Mouse (Mus musculus) large intestine, adult 2 months (tissue): Measurements from ENCODE around the gene Mcrip1. TPM values are rescaled to one million over a fixed set of nuclear protein-coding genes. Genes with fewer than 3 reads are reported as not detected.
"Not testable (repeated sequence)": the region's sequence is repeated elsewhere in the genome, so short reads cannot be mapped to it uniquely, and the experiment has no call there.

Source experiments
- DNase-seq: peaks from one replicate; pipeline ENCODE4 v3.0.0-alpha.2; 2012; ENCODE audit warnings: low read depth, low spot score
- WGBS: fragments of 180-500 bp; shearing (Covaris S2); methylation state at CpG from one replicate; pipeline ENCODE4 v1.1.7; 2018; 5-methylcytosine and 5-hydroxymethylcytosine counted together
- polyA plus RNA-seq: library from polyadenylated mRNA; depleted of rRNA; stranded (reverse); fragments of >200 nt; gene quantifications from 2 replicates; pipeline ENCODE4 v1.2.3, GENCODE M21; 2012

The Mcrip1 gene
- polyA plus RNA-seq, 1 experiment = 46.6 TPM

DNA sequence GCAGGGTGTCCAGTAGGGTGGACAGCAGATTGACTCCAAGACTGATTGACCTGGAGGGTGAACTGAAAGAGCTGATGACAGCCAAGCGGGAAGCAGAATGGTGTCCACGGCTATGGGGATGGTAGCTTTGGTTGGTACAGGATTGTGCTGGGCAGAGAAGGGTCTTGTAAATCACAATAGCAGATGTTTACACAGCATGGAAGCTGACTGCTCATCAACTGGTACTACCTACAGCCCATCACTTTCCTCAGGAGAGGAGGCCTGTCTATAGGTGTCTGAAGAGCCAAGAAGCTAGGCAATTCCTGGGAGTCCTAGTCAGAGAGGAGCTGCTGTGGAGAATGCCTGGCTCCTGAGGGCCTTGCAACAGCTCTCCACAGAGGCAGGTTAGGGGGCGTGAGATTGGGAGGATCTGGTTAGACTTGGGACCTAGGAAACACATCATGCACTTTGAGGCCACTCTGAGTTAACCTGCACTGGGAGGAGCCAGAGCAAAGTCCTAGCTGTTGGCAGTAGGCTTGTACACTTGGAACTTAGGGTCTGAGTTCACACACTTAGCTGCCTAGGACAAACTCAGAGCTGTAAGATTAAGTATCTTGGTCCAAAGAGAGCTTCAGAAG lies 26.9 kb upstream of the Mcrip1 start:
- WGBS = 74% methylated on average over 3 of the region's 3 CpGs
- no peak for DNase-seq

DNA sequence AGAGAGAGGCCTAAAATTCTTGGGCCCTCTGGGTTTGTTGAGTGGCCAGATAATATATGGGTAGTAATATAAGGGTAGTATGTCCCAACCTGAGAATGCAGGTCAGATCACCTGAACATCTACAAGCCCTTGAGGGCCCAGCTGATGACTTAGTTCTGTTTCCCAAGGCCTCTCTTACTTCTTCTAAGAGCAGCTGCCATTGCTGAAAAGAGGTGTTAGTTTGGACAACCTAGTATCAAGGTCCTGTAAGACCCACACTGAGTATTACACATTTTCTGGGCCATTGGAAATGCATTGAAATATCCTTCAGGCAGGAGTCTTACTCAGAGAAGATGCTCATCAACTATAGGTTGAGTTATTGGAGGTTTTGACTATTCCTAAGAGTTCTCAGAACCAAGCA lies 26.4 kb upstream of the Mcrip1 start:
- DNase-seq = no peak

DNA sequence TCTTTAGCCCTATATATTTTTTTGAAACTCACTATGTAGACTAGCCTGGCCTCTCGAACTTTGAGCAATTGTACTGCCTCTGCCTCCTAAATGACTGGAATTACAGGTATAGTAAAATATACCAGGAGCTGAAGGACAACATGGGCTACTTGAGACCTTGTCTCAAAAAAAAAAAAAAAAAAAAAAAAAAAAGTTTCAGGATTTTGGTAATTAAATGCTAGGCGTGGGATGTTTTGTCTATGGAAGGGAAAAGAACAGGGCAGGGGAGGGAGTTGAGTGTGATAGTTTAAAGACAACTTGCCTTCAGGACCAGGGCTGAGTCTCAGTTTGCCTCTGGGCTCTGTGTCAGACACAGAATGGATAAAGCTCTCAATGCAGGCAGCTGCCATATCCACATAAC lies 25.5 kb upstream of the Mcrip1 start:
- WGBS = 69% methylated on average over 2 of the region's 2 CpGs
- no peak for DNase-seq

DNA sequence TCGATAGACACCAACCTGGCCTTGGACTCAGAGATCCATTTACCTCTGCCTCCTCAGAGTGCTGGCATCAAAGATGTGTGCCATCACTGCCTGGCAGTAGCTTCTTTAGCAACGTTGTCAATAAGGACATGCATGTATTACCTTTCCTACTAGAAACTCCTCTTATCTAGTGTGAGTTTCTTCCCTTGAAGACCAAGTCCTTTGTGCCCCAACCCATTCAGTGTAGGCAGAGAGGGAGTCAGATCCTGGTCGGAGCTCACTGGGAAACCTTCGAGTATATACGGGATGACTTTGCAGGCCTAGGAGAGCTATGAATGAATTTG lies 24.7 kb upstream of the Mcrip1 start:
- 27% methylated on average over 5 of the region's 5 CpGs for WGBS
- no peak for DNase-seq

DNA sequence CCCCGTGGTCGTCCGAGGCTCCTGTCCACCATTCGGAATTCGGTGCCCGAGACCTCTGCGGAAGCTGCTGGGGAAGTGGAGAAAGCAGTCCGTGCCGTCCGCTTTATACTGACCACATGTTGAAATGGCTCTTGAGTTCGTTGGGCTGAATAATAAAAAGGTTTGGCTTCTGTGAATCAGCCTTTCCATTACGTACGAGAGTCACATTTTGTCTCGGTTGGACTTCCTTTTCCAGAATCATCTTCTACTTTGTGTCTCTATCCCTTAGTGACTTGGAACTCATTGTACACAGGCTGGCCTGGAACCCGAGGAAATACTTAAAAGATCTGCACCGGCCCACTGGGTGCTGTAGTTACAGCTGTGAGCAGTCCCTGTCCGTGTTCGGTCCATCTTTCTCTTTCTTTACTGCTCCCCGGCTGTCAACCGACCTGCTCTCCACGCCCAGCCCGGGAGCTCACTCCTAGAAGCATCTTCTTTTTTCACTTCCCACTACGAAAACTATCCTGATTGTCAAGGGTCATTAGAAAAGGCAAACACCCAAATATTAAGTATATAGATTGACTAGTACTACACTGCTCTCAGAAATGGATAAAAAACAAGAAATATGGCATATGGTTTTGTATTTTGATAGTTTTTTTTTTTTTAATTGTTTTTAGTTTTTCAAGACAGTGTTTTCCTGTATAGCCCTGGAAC lies 24.2 kb upstream of the Mcrip1 start:
- under 1% methylated on average over 23 of the region's 23 CpGs for WGBS
- DNase-seq = no peak

DNA sequence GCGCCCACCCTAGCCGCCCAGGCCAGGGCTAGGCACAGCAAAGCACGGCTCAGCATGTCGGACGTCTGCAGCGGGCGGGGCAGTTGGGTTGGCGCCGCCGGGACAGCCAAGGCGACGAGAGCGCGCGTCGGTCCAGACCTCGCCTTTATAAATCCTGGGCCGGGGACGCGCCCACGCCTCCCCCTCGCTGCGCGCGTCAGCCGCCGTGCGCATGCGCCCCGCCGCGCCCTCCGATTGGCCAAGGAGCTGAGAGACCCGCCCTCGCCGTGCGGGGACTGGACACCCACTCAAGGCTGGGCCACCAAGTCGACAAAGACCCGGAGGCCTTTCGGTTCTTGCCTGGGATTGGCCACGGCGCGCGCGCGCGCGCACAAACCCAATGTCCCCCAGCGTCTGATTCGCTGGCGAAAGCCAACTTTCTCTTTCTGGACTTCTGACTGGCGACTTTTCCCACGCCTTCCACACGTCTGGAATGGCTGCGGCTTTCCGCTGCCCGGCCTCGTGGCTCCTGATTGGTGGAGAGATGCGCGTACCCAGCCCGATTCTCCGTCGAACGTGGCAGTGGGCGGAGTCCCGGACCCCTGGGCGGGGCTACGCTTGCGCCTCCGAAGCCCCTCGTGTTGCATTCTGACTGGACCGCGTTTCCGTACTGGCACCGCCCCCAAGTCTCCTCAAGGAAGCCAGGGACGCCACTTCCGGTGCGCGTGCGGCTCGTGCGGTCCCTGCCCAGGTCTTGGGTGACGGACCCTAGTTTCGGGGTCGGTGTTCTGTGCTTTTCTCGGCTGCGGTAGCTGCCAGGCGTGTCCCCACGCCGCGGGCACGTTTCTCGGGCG lies 23.4 kb upstream of the Mcrip1 start, which contains the start of gene P4hb:
P4hb (minus strand) TSS at position 502 of the 833 bp plus-strand sequence.
- DNase-seq = peak; percentile 98
- under 1% methylated on average over 94 of the region's 94 CpGs for WGBS

DNA sequence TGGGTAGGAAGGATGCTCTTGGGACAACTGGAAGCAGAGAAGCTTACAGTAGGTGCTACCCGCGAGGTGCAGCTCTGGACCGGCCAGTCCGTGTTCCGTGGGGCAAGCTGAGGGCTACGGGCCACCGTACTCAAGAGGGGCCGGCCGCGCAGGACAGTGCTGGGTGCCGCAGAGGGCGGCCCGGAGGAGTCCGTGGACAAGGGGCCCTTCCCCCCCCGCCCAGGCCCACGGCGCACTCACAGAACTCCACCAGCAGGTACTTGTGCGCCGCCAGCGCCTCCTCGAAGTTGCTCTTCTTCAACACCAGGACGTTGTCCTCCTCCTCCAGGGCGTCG lies 22.9 kb upstream of the Mcrip1 start:
- under 1% methylated on average over 24 of the region's 24 CpGs for WGBS
- DNase-seq = no peak

DNA sequence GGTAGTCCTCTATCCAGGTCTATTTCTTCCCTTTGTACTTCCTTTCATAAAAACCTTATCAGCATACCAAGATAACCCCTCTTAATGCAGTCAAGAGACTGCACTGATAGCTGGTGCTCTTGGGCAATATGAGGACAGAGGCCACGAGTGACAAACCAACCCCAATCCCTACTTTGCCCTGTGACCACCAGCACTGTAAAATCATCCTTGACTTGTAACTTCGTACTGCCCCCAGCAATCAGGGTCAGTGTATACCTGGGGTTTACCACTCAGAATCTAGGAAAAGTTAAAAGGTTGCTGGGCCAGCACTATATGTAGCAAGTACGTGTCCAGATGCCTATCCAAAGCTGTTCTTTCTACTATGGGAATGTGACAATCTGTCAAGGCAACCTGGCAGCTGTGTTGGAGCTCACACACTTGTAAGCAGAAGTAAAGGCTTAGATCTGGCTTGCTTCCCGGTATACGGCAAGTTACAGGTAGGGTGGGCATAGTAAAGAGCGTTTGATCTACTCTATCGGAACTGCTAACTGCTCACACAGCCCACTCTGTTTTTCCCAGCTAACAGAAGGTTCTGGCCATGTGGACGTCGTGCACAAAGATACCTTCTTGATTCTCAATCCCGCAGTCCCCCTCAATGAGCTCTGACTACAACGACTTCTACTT lies 22.4 kb upstream of the Mcrip1 start:
- WGBS = 2% methylated on average over 11 of the region's 11 CpGs
- DNase-seq = no peak

DNA sequence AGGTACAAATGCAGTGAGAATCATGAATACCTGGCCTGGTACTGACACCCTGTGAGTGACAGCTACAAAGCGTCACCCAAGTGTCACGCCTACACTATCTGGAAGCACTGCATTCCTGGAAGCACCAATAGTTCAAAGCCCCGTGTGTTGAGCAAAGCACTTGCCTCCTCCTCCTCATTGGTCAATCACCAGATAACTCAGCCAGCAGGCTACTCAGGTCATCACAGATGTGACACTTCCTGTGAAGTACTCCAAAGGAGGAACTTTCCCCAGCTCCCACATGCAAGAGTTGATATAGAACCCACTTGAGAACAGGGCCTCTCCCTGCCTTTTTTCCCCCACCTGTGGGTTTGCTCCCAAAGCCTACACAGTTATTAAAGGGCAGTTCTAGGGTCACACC lies 21.6 kb upstream of the Mcrip1 start:
- WGBS = 45% methylated on average over 3 of the region's 3 CpGs
- no peak for DNase-seq

DNA sequence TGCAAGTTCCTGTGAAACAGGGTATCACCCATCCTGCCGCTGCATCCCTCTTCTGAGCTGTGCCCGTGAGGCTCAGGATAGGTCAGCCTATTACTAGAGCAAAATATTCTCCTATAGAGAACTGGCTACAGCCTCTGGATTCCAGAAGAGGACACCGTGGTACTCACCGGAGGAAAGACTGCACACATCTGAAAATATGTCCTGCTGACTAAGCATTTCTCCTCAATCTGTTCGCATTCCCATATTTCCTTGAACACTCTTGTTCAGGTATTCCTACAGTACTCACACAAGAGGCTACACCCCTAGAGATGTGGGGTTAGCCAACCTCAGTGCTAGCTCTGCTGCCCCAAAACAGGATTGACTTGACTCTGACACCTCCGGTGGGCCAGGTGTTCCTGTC lies 18.8 kb upstream of the Mcrip1 start:
- 85% methylated on average over 6 of the region's 6 CpGs for WGBS
- DNase-seq = no peak

DNA sequence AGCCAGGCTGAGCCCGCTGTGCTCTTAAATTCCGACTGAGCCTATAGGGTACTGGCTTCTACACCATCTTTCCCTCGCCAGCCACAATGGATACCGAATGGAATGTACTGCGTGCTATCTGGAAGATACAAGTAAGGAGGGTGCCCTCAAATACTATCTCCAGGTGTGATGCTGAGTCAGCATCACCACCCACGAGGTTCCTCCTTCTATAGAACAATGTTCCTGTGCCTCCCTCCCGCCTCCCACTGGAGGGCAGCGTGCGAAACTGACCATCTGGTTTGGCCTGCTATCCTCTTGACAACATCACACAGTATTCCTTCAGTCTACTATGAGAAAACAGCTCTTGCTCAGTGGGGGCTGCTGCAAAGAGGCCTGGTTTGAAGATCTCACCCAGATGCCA lies 15.6 kb upstream of the Mcrip1 start:
- WGBS = 79% methylated on average over 9 of the region's 9 CpGs
- DNase-seq = no peak

DNA sequence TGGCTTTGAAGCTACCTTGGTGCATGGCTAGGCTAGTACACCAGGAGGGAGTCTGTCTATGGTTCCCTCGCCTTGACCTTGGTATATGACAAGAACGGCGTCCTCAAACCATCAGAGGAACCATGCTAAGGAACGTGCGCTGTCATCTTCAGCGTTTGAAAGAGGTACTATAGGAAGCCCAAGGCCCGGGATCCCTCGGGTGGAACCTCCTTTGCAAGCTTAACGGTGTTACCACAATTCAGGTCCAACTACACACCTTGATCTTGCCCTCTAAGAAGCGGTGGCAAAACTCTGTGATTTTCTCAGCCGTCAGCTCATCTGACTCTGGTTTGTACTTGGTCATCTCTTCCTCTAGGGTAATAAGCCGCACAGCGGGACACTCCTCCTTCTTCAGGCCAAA lies 13.4 kb upstream of the Mcrip1 start:
- DNase-seq = no peak
- 93% methylated on average over 13 of the region's 13 CpGs for WGBS

DNA sequence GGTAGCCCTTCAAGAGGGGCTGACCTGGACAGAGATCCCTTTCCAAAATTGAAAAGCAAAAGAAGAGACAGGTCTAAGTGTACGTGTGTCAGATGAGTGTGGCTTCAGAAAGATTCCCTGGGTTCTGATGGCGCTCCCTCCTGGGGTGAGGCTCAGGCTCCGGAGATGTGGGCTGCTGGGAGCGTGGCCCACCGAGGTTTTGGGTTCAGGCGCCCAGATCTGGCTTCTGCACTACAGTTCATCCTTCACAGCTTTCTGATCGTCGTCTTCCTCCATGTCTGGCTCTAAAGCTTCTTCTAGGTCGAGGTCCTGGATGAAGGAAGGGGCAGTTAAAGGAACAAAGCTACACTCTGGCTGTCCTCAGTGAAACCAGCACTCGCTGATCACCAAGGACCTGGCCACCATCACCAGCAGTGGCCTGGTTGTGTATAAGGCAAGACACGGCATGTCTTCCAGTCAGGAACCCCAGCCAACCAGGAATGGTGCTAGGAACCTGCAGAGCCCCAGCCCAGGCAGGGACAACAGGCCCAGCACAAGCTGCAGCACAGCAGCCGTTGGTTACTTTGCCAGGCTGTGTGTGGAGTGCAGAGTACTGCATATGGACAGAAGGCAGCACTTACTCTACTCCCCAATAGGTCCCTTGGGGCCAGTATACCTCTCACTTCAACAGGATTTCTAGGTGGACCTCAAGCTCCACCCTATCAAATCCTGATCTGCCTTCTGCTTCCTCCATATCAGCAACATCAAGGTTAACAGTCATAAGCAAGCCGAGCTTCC lies 11.6 kb upstream of the Mcrip1 start:
- DNase-seq = no peak
- WGBS = 89% methylated on average over 13 of the region's 13 CpGs

DNA sequence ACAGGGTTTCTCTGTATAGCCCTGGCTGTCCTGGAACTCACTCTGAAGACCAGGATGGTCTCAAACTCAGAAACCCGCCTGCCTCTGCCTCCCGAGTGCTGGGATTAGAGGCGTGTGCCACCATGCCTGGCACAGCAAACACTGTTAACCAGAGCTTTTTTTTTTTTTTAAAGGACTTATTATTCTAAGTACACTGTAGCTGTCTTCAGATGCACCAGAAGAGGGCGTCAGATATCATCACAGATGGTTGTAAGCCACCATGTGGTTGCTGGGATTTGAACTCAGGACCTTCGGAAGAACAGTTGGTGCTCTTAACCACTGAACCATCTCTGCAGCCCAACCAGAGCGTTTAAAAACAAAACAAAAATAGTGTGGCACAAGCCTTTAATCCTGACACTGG lies 9.3 kb upstream of the Mcrip1 start:
- DNase-seq = not testable (repeated sequence)
- WGBS = 82% methylated on average over 6 of the region's 6 CpGs

DNA sequence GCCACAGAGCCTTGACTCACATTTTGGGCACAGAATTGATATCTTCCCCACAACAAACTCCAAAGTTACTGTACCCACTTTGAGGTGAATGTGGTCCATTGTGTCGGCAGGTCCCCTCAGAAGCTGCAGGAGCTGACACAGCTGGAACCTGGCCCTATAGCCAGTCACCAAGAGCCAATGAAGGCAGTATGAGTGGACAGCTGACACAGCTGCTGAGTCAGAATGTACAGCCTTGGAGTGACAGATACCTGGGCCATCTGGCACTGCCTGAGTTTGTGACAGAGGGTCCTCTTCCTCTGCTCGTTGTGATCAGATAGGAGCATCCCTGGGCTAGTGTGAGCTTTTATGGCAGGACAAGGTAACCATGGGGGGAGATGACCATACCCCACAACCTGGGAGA lies 5.7 kb upstream of the Mcrip1 start:
- WGBS = 49% methylated on average over 2 of the region's 2 CpGs
- no peak for DNase-seq

DNA sequence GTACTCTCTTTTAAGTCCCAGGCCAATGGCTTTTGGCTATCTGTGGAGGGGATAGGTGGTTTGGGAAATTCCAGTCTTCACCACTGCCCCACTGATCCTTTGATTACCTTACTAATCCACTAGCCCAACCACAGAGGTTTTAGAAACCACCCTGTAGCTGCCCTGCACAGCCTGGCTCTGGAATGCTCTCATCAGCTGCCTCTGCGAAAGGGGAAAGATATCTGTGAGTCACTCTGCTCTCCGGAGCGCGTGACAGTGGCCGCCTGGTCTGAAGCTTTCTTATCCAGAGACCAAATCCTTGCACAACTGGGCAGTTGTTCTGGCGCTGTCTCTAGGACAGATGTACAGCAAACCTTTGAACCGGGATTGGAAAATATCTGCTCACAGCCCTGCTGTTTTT lies 5.3 kb upstream of the Mcrip1 start:
- DNase-seq = no peak
- WGBS = 66% methylated on average over 7 of the region's 7 CpGs

DNA sequence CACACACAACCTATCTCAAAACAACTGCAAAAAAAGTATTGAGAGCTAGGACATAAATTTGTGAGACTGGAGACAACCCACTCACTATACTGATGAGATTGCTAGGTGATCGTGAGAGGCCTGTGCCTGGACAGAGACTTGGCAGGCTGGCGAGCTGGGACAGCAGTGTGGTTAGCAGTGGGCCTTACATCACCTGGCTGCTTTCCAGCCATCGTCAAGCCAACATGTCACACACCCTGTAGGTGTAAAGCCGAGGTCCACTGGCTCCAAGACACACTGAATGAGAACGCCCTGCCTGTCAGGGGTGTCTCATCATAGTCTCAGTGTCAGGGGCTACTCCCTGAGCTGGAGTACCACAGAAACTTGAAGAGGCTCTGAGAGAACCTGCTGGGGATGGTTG lies 3.2 kb upstream of the Mcrip1 start:
- no peak for DNase-seq
- 46% methylated on average over 5 of the region's 5 CpGs for WGBS

DNA sequence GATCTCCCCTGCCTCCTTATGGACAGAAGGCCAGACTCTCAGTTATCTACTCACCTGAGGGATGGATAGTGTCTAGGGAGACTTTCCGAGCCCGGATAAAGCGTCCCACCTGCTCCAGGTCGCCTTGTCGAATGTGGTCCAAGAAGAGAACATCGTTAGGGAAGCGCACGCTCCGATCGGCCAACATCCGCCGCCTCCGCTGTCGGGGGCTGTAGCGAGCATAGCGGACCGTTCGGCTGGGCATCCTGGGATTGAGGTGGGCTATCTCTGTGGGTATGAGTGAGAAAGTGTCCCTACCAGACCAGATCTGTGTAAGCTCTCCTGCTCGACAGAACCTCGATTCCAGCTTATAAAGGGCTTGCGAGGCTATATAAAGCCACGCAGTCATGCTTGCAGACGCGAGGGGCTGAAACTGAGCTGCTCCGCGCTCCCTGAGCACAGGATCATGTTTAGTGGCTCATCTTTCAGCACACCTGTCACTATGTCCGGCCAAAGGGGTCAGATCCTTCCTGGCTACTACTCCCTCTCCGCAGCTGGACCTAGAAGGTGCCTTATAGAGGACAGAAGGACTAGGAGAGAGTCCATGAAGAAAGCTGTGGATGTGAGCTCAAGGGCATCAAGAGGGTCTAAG lies 1.4 kb upstream of the Mcrip1 start, which contains the start of gene Ppp1r27:
Ppp1r27 (minus strand) TSS at position 323 of the 631 bp plus-strand sequence.
- no peak for DNase-seq
- WGBS = 96% methylated on average over 28 of the region's 28 CpGs
